Mouse (Mus musculus) CH12.LX (cell line): ENCODE results near the gene Dzip3.

ENCODE experiments used
- CHD2 ChIP-seq: IDR thresholded peaks from 2 replicates; pipeline ENCODE4 v1.6.1; 2011; ENCODE audit warnings: low read length, improper control_type of control experiment
- CTCF ChIP-seq, 2 experiments: IDR thresholded peaks in 1 of 2; conservative IDR thresholded peaks in 1 of 2; 2 replicates each; pipeline ENCODE4 v1.5.1; 2011 to 2012; ENCODE audit warnings: low read depth in 2 of 2, low read length in 2 of 2, improper control_type of control experiment in 1 of 2, inconsistent platforms in 1 of 2, mild to moderate bottlenecking in 1 of 2, moderate library complexity in 1 of 2
- MAZ ChIP-seq: IDR thresholded peaks from 2 replicates; pipeline ENCODE4 v1.6.1; 2012; ENCODE audit warnings: low read depth, mild to moderate bottlenecking, inconsistent platforms, low read length, improper control_type of control experiment, moderate library complexity
- POLR2A ChIP-seq: IDR thresholded peaks from 2 replicates; pipeline ENCODE4 v1.6.1; 2011; ENCODE audit warnings: low read depth, mild to moderate bottlenecking, improper control_type of control experiment, low read length
- RCOR1 ChIP-seq: conservative IDR thresholded peaks from 2 replicates; pipeline ENCODE4 v1.6.1; 2012; ENCODE audit warnings: low read depth, mild to moderate bottlenecking, inconsistent platforms, low read length, improper control_type of control experiment
- SIN3A ChIP-seq: IDR thresholded peaks from 2 replicates; pipeline ENCODE4 v1.6.1; 2012; ENCODE audit warnings: low read length, improper control_type of control experiment, inconsistent platforms
- USF2 ChIP-seq: conservative IDR thresholded peaks from 2 replicates; pipeline ENCODE4 v1.6.1; 2011; ENCODE audit warnings: low read depth, low read length, improper control_type of control experiment
- ZNF384 ChIP-seq: IDR thresholded peaks from 2 replicates; pipeline ENCODE4 v1.6.1; 2012; ENCODE audit warnings: low read depth, low read length, improper control_type of control experiment, inconsistent platforms

- TF ChIP-seq POLR2A (no peak), MAZ (no peak), ZNF384 (no peak), CTCF (conservative IDR thresholded peaks at IDR 0.05 in 1 of 2, IDR thresholded peaks at IDR 0.05 in 1 of 2; ENCODE audit: low read depth in 2 of 2, low read length in 2 of 2) (no peak), USF2 (no peak), CHD2 (no peak), SIN3A (no peak; the same call in 1 of the 2 replicates), RCOR1 (no peak)
Measured at GRCm38 (mm10) chr16:48994343-48994693, 353 bp upstream of the Dzip3 start.
